Mouse (Mus musculus) brain, adult 2 months (tissue): ENCODE data around the gene B020004J07Rik.
A peak's percentile ranks its signal among the peaks of the same experiment; 100 is the strongest.
"Not testable (repeated sequence)": the region's sequence is repeated elsewhere in the genome, so short reads cannot be mapped to it uniquely, and the experiment has no call there.

ENCODE experiments used
- DNase-seq: peaks from one replicate; pipeline ENCODE4 v3.0.0; 2011; ENCODE audit warnings: low read depth, low spot score

The B020004J07Rik gene

GRCm38 (mm10) chr4:101843923-101844322 is at the start of gene B020004J07Rik:
B020004J07Rik (minus strand) TSS chr4:101844023.
- not testable (repeated sequence) for DNase-seq

- DNase-seq, result no peak
Observed at GRCm38 (mm10) chr4:101889377-101889776, 45.6 kb upstream of the B020004J07Rik start.

- DNase-seq, result no peak
Observed at GRCm38 (mm10) chr4:101883641-101884040, 39.8 kb upstream of the B020004J07Rik start.

GRCm38 (mm10) chr4:101875687-101876086 is 31.9 kb upstream of the B020004J07Rik start:
- not testable (repeated sequence) for DNase-seq

GRCm38 (mm10) chr4:101872031-101872430 is 28.2 kb upstream of the B020004J07Rik start:
- DNase-seq, result peak; percentile 53

GRCm38 (mm10) chr4:101862289-101862688 is 18.5 kb upstream of the B020004J07Rik start:
- no peak for DNase-seq

GRCm38 (mm10) chr4:101860873-101861272 is 17.1 kb upstream of the B020004J07Rik start:
- peak; percentile 74 for DNase-seq

GRCm38 (mm10) chr4:101850908-101851307 is 7.1 kb upstream of the B020004J07Rik start:
- no peak for DNase-seq
